ENCODE assay signal across 13 mouse cellular contexts in genomic region chr15:51288911-51289432, GRCm38 (mm10).
A peak's percentile ranks its signal among the peaks of the same experiment; 100 is the strongest.
DNase-seq lines count a peak whose midpoint lies in the region; ATAC-seq and TF ChIP-seq lines count a peak whose summit lies in the region.
"Had no signal": no experiment of that assay in that cellular context is flagged by ENCODE, and none has a peak within 500 bp of the region (broad histone marks: within the 10 kb centered on the region; RNA-seq: fewer than 3 reads in every experiment).

No protein-coding gene starts in this region.

- DNase-seq in hindbrain, embryonic 14.5 days (ENCODE audit: low spot score): peak; percentile 31
- peak; percentile 39 for DNase-seq in forebrain, embryonic 14.5 days (ENCODE audit: low spot score)
- DNase-seq in liver, postnatal 0 days: no peak
- DNase-seq in kidney, postnatal 36 days: no peak
- DNase-seq: cerebellum, adult 2 months; gastrocnemius, adult 2 months; thymus, postnatal 14 days had no signal

- H3K4me3 ChIP-seq in hindbrain, embryonic 14.5 days (replicated peaks; ENCODE audit: low read length): no peak overlapping the region
- no peak overlapping the region for H3K4me3 ChIP-seq in hindbrain, embryonic 12.5 days
- no peak overlapping the region for H3K4me3 ChIP-seq in embryonic facial prominence, embryonic 12.5 days
- H3K4me3 ChIP-seq in forebrain, embryonic 14.5 days (ENCODE audit: low read depth, low read length): no peak overlapping the region
- H3K4me3 ChIP-seq in midbrain, embryonic 16.5 days (ENCODE audit: low read depth, low read length): peak overlapping the region; percentile 13
- no peak overlapping the region for H3K4me3 ChIP-seq in liver, postnatal 0 days (ENCODE audit: low read depth, low read length)
- H3K4me3 ChIP-seq: gastrocnemius, adult 2 months had no signal

- no peak for TF ChIP-seq CTCF in liver, postnatal 0 days (IDR thresholded peaks at IDR 0.05; ENCODE audit: low read depth)

- no peak overlapping the region; the same call in 1 of the 2 replicates for H3K4me2 ChIP-seq in hindbrain, embryonic 14.5 days (replicated peaks)
- H3K4me2 ChIP-seq in hindbrain, embryonic 12.5 days (replicated peaks): no peak overlapping the region
- 0 out of 2 replicates have a peak overlapping the region, but pooled peaks have one; percentile 15 for H3K4me2 ChIP-seq in embryonic facial prominence, embryonic 12.5 days (replicated peaks)
- peak overlapping the region; percentile 29 for H3K4me2 ChIP-seq in forebrain, embryonic 14.5 days (ENCODE audit: low read length)
- H3K4me2 ChIP-seq in midbrain, embryonic 16.5 days (ENCODE audit: low read length): peak overlapping the region; percentile 47
- H3K4me2 ChIP-seq in liver, postnatal 0 days (ENCODE audit: low read depth, low read length): no peak overlapping the region
- H3K4me2 ChIP-seq: liver, embryonic 11.5 days had no signal

- 36% methylated on average over 9 of the region's 9 CpGs for WGBS in hindbrain, embryonic 14.5 days
- WGBS in hindbrain, embryonic 12.5 days: 42% methylated on average over 9 of the region's 9 CpGs
- WGBS in embryonic facial prominence, embryonic 12.5 days: 18% methylated on average over 9 of the region's 9 CpGs
- WGBS in forebrain, embryonic 14.5 days: 17% methylated on average over 9 of the region's 9 CpGs
- WGBS in midbrain, embryonic 16.5 days: 7% methylated on average over 9 of the region's 9 CpGs
- 72% methylated on average over 9 of the region's 9 CpGs for WGBS in liver, postnatal 0 days (ENCODE audit: insufficient replicate concordance)

- H3K9ac ChIP-seq in hindbrain, embryonic 14.5 days: no peak overlapping the region
- H3K9ac ChIP-seq in hindbrain, embryonic 12.5 days: no peak overlapping the region
- no peak overlapping the region for H3K9ac ChIP-seq in embryonic facial prominence, embryonic 12.5 days
- H3K9ac ChIP-seq in forebrain, embryonic 14.5 days (ENCODE audit: low read length): peak overlapping the region; percentile 37; the same call in 1 of the 2 replicates
- H3K9ac ChIP-seq in midbrain, embryonic 16.5 days (ENCODE audit: low read depth, low read length): peak overlapping the region; percentile 34; the same call in 1 of the 2 replicates
- H3K9ac ChIP-seq in liver, postnatal 0 days (replicated peaks): no peak overlapping the region

- H3K27me3 ChIP-seq in hindbrain, embryonic 14.5 days (ENCODE audit: control insufficient read depth, insufficient read depth, low read length): no peaks in the 10 kb centered on the region
- no peaks in the 10 kb centered on the region for H3K27me3 ChIP-seq in hindbrain, embryonic 12.5 days
- H3K27me3 ChIP-seq in embryonic facial prominence, embryonic 12.5 days: no peaks in the 10 kb centered on the region
- no peaks in the 10 kb centered on the region for H3K27me3 ChIP-seq in forebrain, embryonic 14.5 days (replicated peaks; ENCODE audit: control insufficient read depth, insufficient read depth, low read length)
- H3K27me3 ChIP-seq in midbrain, embryonic 16.5 days (ENCODE audit: control insufficient read depth, insufficient read depth, low read depth, low read length): no peaks in the 10 kb centered on the region
- H3K27me3 ChIP-seq in liver, postnatal 0 days (ENCODE audit: insufficient read depth, low read length): no peaks in the 10 kb centered on the region

- no peak for TF ChIP-seq EP300 in liver, postnatal 0 days (IDR thresholded peaks at IDR 0.05; ENCODE audit: low read depth)

- H3K36me3 ChIP-seq in hindbrain, embryonic 14.5 days (replicated peaks; ENCODE audit: control insufficient read depth, insufficient read depth): no peaks in the 10 kb centered on the region
- no peaks in the 10 kb centered on the region for H3K36me3 ChIP-seq in hindbrain, embryonic 12.5 days
- no peaks in the 10 kb centered on the region for H3K36me3 ChIP-seq in embryonic facial prominence, embryonic 12.5 days
- no peaks in the 10 kb centered on the region for H3K36me3 ChIP-seq in forebrain, embryonic 14.5 days (ENCODE audit: control insufficient read depth, insufficient read depth, low read length)
- no peaks in the 10 kb centered on the region for H3K36me3 ChIP-seq in midbrain, embryonic 16.5 days (ENCODE audit: control insufficient read depth, insufficient read depth, low read length)
- H3K36me3 ChIP-seq in liver, postnatal 0 days (replicated peaks; ENCODE audit: insufficient read depth, low read length): no peaks in the 10 kb centered on the region

- no peaks in the 10 kb centered on the region for H3K9me3 ChIP-seq in hindbrain, embryonic 14.5 days (ENCODE audit: control insufficient read depth, low read length)
- H3K9me3 ChIP-seq in hindbrain, embryonic 12.5 days (replicated peaks): no peaks in the 10 kb centered on the region
- H3K9me3 ChIP-seq in embryonic facial prominence, embryonic 12.5 days: no peaks in the 10 kb centered on the region
- no peaks in the 10 kb centered on the region for H3K9me3 ChIP-seq in forebrain, embryonic 14.5 days (replicated peaks; ENCODE audit: control insufficient read depth, low read length)
- no peaks in the 10 kb centered on the region for H3K9me3 ChIP-seq in midbrain, embryonic 16.5 days (replicated peaks; ENCODE audit: control insufficient read depth, low read length, poor library complexity, severe bottlenecking)
- no peaks in the 10 kb centered on the region for H3K9me3 ChIP-seq in liver, postnatal 0 days (ENCODE audit: low read length)

- H3K27ac ChIP-seq in hindbrain, embryonic 14.5 days: no peak overlapping the region
- no peak overlapping the region for H3K27ac ChIP-seq in hindbrain, embryonic 12.5 days
- H3K27ac ChIP-seq in embryonic facial prominence, embryonic 12.5 days: no peak overlapping the region
- no peak overlapping the region for H3K27ac ChIP-seq in forebrain, embryonic 14.5 days (ENCODE audit: low read depth, low read length)
- no peak overlapping the region for H3K27ac ChIP-seq in midbrain, embryonic 16.5 days (ENCODE audit: low read length)
- no peak overlapping the region for H3K27ac ChIP-seq in liver, postnatal 0 days (ENCODE audit: low read depth)
- H3K27ac ChIP-seq: gastrocnemius, adult 2 months had no signal

- no peaks in the 10 kb centered on the region for H3K4me1 ChIP-seq in hindbrain, embryonic 14.5 days (replicated peaks; ENCODE audit: control insufficient read depth, insufficient read depth, low read length)
- no peaks in the 10 kb centered on the region for H3K4me1 ChIP-seq in hindbrain, embryonic 12.5 days
- H3K4me1 ChIP-seq in embryonic facial prominence, embryonic 12.5 days: no peaks in the 10 kb centered on the region
- H3K4me1 ChIP-seq in forebrain, embryonic 14.5 days (ENCODE audit: control insufficient read depth, insufficient read depth, low read length): no peaks in the 10 kb centered on the region
- H3K4me1 ChIP-seq in midbrain, embryonic 16.5 days (ENCODE audit: control insufficient read depth, insufficient read depth, low read length): peaks cover 5% of the 10 kb centered on the region; the same call in 1 of the 2 replicates
- no peaks in the 10 kb centered on the region for H3K4me1 ChIP-seq in liver, postnatal 0 days (ENCODE audit: insufficient read depth)

- ATAC-seq in hindbrain, embryonic 14.5 days (ENCODE audit: low FRiP score): no peak
- no peak for ATAC-seq in hindbrain, embryonic 12.5 days (ENCODE audit: low FRiP score)
- no peak for ATAC-seq in embryonic facial prominence, embryonic 12.5 days (ENCODE audit: insufficient number of reproducible peaks, insufficient read depth, low FRiP score, low TSS enrichment)
- ATAC-seq in forebrain, embryonic 14.5 days: 0 out of 2 replicates have a peak, but pooled peaks have one; percentile 50
- ATAC-seq in midbrain, embryonic 16.5 days: peak; percentile 51
- no peak for ATAC-seq in liver, postnatal 0 days
- ATAC-seq: CD4-positive, CD25-positive, alpha-beta regulatory T cell, adult 4 months; lung, postnatal 0 days had no signal

Comparison
In these comparisons a context has a peak if more than half of its experiments do, and no peak if none do; other contexts are left out.
1. ATAC-seq: peak in forebrain, embryonic 14.5 days (single experiment) and midbrain, embryonic 16.5 days (single experiment); none in hindbrain, embryonic 14.5 days (single experiment), hindbrain, embryonic 12.5 days (single experiment), embryonic facial prominence, embryonic 12.5 days (single experiment) and liver, postnatal 0 days (single experiment).
2. DNase-seq: peak in hindbrain, embryonic 14.5 days (single experiment) and forebrain, embryonic 14.5 days (single experiment); none in liver, postnatal 0 days (single experiment) and kidney, postnatal 36 days (0 of 2).
3. H3K4me2 ChIP-seq: peak in embryonic facial prominence, embryonic 12.5 days (single experiment), forebrain, embryonic 14.5 days (single experiment) and midbrain, embryonic 16.5 days (single experiment); none in hindbrain, embryonic 14.5 days (single experiment), hindbrain, embryonic 12.5 days (single experiment) and liver, postnatal 0 days (single experiment).
4. H3K9ac ChIP-seq: peak in forebrain, embryonic 14.5 days (single experiment) and midbrain, embryonic 16.5 days (single experiment); none in hindbrain, embryonic 14.5 days (single experiment), hindbrain, embryonic 12.5 days (single experiment), embryonic facial prominence, embryonic 12.5 days (single experiment) and liver, postnatal 0 days (single experiment).